Mouse (Mus musculus) urinary bladder, postnatal 4 days (tissue): ENCODE results near the gene Gm47996.
"Not testable (repeated sequence)": the region's sequence is repeated elsewhere in the genome, so short reads cannot be mapped to it uniquely, and the experiment has no call there.

ENCODE experiments used
- DNase-seq, 2 experiments: peaks; one replicate each; pipeline ENCODE4 v3.0.0; 2021 to 2022; ENCODE audit warnings: low spot score in 2 of 2

Gene Gm47996

DNA sequence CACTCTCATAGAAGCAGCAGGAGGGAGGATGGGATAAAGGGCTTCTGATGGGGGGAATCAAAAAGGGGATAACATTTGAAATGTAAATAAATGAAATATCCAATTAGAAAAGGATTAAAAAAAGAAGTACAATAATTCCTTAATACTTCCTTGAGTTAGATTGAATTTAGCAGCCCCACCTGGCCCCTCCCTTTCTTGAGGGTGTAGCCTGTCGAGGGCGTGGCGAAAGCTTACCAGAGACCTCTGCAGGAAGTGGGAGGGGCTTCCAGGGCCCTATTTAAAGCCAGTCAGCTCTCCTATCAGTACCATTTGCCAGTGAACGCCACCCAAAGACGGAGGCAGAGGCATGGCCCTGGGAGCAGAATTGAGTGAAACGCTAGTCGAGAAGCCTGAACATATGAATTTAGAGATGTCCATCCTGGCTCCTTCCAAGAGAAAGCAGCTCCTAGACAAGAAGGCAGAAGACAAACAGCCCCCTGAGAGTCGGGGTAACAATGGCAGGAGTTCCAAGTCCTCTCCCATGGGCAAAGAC lies at the start of gene Gm47996:
Gene Gm47996 (plus strand): TSS at position 308 of the 532 bp plus-strand sequence.
- DNase-seq: not testable (repeated sequence)

- DNase-seq: no peak
Observed at GRCm38 (mm10) chr1:151166031-151166430, 43.9 kb upstream of the Gm47996 start.

DNA sequence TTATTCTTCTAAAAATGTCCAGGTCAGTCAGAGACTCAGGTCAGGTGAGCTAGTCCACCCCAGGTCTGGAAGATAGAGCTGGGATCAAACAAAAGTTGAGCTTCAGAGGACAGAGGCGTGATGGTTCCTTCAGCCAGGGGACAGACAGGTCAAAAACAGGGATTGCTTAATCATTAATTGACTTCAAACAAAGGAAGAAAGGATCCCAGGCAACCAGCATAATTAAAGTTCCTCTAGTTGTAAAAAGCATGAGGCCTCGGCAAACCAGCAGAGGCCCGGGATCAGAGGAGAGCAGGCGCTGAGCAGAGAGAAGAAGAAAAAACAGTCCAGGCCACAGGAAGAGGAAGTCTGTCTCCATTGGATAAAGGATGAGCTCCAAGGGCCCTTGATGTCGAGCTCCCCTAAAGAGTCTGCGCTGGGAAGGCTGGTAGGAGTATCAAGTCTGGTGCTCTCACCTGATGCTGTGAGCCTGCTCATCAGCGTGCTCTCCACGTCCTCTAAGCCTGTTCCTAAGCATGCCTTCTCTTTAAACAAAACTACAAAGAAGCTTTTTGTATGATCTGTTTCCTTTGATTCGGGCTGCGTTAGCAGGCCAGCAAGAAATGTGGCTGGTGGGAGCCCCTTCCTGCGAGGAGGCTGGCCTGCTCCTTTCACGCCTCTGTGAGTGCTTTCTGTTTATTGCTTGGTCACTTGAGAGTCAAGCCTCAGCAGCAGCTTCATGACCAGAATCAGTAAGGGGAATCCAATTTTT lies 42.5 kb upstream of the Gm47996 start:
- DNase-seq: no peak

- no peak for DNase-seq
Observed at GRCm38 (mm10) chr1:151168637-151169036, 41.3 kb upstream of the Gm47996 start.

DNA sequence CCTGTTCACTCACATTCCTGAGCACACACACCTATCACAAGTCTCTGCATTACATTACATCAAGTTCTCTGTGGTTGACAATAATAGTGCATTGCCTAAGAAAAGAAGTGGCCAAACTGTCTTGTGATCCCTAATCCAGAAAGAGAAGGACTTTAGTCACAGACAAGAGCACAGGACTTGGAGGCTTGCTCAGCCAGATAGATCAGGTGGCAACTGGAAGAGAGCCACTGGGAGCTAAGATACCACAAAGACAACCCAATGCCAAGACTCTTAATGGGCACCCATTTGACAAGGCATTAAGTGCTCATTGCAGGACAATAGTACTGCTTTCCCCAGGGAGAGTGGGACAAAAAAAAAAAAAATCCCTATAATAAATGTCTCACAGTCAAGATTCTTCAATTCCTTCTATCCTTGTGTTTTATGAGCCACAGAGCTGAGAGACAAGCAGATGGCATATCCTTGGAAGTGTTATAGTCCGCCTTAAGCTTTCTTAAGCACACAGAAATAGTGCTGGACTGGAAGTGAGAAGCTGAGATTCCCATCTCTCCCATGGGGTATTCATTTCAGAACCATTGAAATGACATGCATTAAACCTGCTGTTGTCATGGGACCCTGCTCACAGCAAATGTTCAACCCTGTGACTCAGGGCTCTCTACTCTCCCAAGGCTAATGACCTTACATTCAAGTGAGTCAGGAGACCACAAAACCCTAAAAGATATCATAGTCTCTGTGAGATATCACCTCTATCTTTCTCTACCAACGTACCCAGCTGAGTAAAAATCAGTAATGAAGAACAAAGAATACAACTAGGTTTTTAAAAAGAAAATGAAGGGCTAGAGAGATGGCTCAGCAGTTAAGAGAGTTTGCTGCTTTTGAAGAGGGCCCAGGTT lies 38.1 kb upstream of the Gm47996 start:
- no peak for DNase-seq

- no peak for DNase-seq
Observed at GRCm38 (mm10) chr1:151177030-151177936, 32.6 kb upstream of the Gm47996 start.

DNA sequence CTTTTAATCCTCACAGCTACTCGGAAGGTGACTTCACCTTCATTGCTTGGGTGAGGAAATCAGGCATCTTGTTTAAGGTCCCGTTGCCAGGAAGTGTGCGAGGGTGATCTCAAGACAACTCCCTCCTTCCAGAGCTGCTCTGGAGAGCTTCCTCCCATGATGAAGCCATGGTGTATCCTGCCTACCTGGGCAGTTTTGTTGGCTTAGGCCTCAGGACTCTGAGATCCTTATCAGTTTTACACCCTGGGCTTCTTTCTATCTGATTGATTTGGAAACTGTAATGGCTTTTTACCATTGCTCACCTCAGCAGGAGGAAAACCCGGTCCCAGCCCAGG lies 32.0 kb upstream of the Gm47996 start:
- no peak for DNase-seq

- DNase-seq: no peak
Observed at GRCm38 (mm10) chr1:151178505-151179083, 31.3 kb upstream of the Gm47996 start.

GRCm38 (mm10) chr1:151180167-151180566 lies 29.8 kb upstream of the Gm47996 start:
- DNase-seq: no peak

DNA sequence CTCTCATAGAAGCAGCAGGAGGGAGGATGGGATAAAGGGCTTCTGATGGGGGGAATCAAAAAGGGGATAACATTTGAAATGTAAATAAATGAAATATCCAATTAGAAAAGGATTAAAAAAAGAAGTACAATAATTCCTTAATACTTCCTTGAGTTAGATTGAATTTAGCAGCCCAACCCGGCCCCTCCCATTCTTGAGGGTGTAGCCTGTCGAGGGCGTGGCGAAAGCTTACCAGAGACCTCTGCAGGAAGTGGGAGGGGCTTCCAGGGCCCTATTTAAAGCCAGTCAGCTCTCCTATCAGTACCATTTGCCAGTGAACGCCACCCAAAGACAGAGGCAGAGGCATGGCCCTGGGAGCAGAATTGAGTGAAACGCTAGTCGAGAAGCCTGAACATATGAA lies 27.7 kb upstream of the Gm47996 start, which contains the start of gene Gm47985:
Gene Gm47985 (plus strand): TSS at position 272 of the 400 bp plus-strand sequence.
- not testable (repeated sequence) for DNase-seq

GRCm38 (mm10) chr1:151186186-151186585 lies 23.7 kb upstream of the Gm47996 start:
- not testable (repeated sequence) for DNase-seq

DNA sequence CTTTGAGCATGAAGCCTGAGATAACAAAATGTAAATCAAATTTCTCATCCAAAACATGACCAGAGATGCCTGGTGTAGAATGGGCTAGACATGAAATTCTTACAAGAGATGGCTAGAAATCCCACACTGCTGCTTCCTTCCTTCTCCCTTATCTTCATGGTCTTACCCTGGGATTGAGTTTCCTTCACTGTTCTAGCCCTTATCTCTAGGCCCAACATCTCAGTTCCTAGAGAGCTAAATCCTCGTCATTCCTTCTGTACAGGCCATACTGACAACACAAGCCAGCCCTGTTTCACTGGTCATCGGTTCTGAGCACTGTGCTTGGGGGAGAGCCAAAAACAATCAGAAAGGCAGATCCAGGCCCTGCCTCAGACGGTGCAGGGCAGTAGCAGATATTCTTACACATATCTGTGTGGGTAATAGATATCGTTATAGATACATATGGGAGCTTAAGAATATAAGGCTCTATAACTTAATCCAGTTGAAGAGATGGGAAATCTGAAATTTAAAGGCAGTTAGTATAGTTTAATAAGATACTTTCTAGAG lies 23.0 kb upstream of the Gm47996 start:
- not testable (repeated sequence) for DNase-seq

DNA sequence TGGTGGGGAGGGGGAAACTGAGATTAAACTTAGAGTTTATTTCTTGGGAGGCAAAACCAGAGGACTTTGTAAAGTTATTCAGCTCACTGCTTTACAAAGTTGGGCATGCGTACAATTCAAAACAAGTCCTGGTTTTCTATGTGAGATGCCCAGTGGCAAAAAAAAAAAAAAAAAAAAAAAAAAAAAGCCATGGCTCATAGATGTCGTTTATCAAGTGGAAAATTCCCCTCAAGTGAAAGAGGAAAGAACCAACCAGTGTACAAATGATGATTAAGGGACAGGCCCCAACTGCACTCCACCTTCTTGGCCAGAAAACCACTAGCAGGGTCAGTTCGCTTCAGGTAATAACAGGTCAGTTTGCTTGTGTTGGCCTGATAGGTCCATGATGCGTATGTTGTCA lies 21.5 kb upstream of the Gm47996 start:
- DNase-seq: no peak

- not testable (repeated sequence) for DNase-seq
Observed at GRCm38 (mm10) chr1:151192075-151192474, 17.9 kb upstream of the Gm47996 start, which contains the start of gene Gm8947. Gene Gm8947 (plus strand): TSS chr1:151192376.

DNA sequence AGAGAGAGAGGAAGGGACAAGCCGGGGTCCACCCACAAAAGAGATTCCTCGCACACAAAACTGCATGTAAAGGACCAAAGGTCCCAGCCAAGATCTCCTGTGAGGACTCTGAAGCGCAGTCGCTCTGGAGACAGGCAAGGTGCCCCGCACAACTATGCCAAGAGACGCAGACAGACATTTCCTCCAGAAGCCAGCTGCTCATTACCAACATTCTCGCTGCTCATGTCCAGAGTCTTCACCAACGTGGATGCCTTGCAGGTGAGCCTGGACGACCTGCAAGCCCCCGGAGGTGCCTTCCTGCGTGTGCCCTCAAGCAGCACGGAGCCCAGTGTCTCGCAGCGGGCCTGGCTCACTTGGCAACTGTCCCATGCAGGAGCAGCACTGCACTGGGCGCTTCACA lies 17.2 kb upstream of the Gm47996 start:
- not testable (repeated sequence) for DNase-seq

- DNase-seq: not testable (repeated sequence)
Observed at GRCm38 (mm10) chr1:151195986-151196385, 13.9 kb upstream of the Gm47996 start.

- DNase-seq: not testable (repeated sequence)
Observed at GRCm38 (mm10) chr1:151196690-151197089, 13.2 kb upstream of the Gm47996 start.

DNA sequence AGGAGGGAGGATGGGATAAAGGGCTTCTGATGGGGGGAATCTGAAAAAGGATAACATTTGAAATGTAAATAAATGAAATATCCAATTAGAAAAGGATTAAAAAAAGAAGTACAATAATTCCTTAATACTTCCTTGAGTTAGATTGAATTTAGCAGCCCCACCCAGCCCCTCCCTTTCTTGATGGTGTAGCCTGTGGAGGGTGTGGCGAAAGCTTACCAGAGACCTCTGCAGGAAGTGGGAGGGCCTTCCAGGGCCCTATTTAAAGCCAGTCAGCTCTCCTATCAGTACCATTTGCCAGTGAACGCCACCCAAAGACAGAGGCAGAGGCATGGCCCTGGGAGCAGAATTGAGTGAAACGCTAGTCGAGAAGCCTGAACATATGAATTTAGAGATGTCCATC lies 11.8 kb upstream of the Gm47996 start, which contains the start of gene Gm47995:
Gene Gm47995 (plus strand): TSS at position 329 of the 400 bp plus-strand sequence.
- DNase-seq: not testable (repeated sequence)

DNA sequence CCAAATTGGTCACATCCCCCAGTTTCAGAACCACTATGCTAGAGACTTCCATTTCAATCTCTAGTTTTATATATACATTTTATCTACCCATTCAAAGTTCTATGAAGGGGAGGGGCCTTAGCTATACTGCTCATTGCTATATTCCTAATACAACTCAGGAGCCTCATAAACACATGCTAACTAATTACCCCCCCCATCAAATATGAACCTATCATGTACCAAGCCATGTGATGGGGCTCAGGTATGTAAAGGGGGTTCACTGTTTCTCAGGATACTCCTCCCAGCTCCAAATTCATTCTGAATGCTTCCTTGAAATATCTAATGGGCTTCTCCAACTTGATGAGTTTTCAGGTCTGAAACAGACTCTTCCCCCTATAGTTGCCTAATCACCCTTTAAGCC lies 9.3 kb upstream of the Gm47996 start:
- not testable (repeated sequence) for DNase-seq

GRCm38 (mm10) chr1:151202771-151203170 lies 7.2 kb upstream of the Gm47996 start:
- not testable (repeated sequence) for DNase-seq
